Mouse (Mus musculus) testis, postnatal 10 days (tissue): ENCODE results near the gene Capns1.

ENCODE experiments used
- DNase-seq: peaks from one replicate; pipeline ENCODE4 v3.0.0; 2021; ENCODE audit warnings: low spot score

The Capns1 gene

GRCm38 (mm10) chr7:30170283-30170951, 28.2 kb downstream of the Capns1 start:
- DNase-seq: no peak

GRCm38 (mm10) chr7:30169583-30170282, 28.9 kb downstream of the Capns1 start, which contains the start of gene Zfp146:
Zfp146 (minus strand) TSS chr7:30169750.
- DNase-seq: peak; percentile 91

DNA sequence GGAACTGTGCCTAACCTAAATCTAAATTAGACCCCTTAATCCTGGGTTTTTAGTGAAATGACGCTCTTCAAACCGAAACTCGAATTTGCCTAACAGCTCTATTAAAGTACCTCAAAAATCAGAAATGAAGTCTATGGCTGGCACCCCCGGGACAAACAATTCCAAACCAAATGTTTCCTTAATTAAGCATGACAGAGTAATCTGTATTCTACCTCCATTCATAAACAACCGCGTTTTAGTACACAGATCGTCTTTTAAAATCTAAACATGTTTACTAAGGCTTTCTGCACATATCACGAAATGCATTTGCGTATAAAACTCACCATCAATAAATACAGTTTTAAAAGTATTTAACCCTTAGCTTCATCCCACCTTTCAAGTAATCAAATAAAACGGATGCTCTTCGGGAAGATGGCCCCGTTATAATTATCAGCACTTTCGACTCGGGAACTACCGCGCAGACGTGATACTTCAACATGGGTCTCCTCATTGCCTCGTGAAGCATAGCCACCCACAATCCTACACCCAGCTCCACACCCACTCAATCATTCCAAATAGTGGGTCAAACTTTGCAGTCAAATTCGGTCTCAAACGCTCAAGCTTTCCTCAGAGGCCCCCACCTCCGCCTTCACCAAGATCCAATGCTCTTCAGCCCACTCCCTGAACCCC, 29.6 kb downstream of the Capns1 start:
- DNase-seq: no peak

DNA sequence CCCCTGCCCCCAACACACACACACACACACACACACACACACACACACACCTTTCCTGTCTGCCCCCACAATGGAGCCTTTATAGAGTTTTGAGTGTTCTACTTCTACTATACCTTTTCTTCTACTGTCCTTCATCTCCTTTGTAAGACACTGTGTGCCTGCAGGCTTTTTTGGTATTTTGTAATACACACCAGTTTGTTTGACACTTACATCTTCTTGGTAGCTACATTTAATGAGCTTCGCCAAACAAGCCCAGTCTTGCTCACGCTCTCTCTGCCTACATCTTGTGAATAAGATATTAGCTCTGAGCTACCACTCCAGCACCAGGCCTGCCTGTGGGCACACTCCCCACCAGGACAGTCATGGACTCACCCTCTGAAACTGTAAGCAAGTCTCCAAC, 33.9 kb downstream of the Capns1 start:
- DNase-seq: no peak

DNA sequence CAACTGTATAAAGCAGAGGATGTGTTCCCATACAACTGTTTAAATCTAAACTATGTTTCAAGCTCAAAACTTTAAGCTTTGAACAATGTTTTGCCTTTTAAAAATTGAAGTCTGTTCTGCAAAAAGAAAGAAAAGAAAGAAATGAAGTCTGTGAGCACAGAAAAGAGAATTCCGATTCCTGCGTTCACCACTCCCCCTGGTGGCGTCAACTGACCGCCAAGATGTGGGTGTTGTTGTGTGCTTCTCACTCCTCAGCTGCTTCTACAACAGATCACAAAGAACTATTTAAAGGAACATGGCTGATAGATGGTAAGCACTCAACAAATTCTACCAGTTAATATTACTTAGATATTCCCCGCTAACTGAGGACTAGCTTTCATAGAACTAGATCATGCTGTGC, 35.5 kb downstream of the Capns1 start:
- DNase-seq: no peak

DNA sequence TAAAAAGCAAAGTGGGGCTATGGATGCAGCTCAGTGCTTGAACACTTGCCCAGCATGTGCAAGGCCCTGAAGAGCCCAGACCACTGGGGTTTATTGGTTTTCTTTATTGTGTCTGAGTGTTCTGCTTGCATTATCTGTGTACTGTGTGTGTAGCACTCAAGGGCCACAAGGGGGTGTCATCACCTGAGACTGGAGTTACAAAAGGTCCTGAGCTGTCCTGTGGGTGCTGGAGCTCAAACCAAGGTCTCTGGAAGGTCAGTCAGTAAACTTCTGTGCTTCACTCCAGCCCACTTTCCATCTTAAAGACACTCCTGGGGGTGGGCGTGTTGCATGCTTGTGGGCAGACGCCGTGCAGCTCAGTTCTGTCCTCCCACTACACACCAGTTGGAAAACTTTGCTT, 43.1 kb downstream of the Capns1 start:
- no peak for DNase-seq

GRCm38 (mm10) chr7:30154040-30154439, 44.6 kb downstream of the Capns1 start:
- DNase-seq: no peak

GRCm38 (mm10) chr7:30147011-30147410, 51.6 kb downstream of the Capns1 start:
- no peak for DNase-seq

- DNase-seq: peak; percentile 81
These were observed 54.9 kb downstream of the Capns1 start for GRCm38 (mm10) chr7:30143555-30144209.

- DNase-seq: no peak
These were observed 55.4 kb downstream of the Capns1 start for GRCm38 (mm10) chr7:30143170-30143554.
